Mouse (Mus musculus): Measurements from ENCODE around the gene Rnf41.

Rnf41 gene

DNA sequence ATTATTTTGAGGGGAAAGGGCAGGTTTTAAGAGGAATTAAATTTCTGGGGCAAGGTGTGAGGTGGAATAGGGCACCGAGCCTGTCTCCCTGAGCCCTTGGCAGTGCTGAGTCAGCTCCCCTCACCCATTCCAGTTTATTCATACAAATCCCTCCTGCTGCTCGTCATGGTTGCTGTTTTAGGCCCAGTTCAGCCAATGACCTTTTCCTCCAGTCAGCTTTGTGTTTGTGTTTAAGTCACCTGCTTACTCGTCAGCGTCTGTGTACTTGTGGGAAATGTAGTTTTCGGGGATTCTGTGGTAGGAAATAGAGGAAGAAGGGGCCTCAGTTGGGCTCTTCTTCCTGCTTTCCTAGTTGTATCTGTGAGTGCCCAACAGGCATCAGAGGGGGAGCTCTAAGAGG, 77.9 kb downstream of the Rnf41 start:
- no peak for DNase-seq

DNA sequence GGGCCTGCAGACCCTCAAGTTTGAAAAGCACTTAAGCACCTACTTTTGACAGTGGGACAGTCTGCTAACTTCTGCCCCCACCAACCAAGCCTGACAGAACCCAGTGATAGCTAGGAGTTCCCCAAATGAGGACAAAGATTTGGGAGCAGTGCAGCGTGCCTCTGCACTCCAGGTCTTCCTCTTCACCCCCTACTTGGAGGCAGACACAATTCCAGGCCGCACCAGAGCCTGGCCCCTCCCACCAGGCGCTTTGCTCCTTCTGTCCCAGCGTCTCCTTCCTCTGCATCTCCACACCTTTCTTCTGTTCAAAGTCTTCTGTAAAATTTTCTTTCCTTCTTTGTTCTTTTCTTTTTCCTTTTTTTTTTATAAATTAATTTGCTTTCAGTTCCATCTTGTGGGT, 78.3 kb downstream of the Rnf41 start:
- DNase-seq, result no peak

DNA sequence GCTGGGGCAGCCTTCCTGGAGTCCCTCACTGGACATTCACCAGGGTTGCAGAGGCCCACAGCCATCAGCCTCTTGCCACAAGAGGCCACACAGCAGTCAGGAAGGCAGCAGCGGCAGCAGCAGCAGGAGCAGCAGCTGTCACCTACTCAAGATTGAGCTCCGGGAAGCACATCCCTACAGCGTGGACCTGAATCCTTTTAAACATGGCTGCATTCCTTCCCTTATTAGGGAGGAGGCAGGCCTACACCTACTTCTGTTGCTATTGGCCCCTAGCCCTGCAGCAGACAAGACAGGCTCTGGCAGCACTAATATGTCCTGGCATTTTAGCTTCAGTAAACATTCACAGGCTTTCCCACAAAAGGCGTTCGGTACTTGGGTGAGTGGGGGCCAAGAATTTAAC, 78.8 kb downstream of the Rnf41 start:
- no peak for DNase-seq

DNA sequence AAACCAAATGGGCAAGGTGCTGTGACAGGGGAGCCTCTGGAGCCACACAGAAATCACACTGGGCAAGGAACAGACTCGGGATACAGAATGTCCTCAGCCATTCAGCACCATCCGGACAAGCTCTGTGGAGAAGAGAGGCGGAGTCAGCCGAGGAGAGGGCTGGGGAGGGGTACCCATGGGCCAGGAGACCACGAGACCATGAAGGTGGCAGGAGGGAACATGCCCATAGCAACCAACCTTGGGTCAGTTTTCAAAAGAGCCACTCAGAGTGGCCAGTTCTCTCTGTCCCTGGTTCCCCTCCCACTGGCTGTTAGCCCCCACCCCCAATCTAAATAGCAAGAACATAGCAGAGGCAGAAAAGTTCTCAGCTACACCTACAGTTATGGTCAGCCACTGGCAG, 79.5 kb downstream of the Rnf41 start:
- DNase-seq, result no peak

Measured in thymus, postnatal 36 days (tissue).